Mouse (Mus musculus): ENCODE measurements at regions not wholly inside any gene's neighbourhood (a gene's known extent, or its start where the extent isn't known, plus 50 kb on each side); places are given as distances from the start of the nearest gene placed in this dataset.
"Not testable (repeated sequence)": the region's sequence is repeated elsewhere in the genome, so short reads cannot be mapped to it uniquely, and the experiment has no call there.

GRCm38 (mm10) chr10:56841973-56842372, 464.8 kb downstream of the Gja1 start:
- intact Hi-C loops (cut with DNase I), result loop anchor here (2.0 to 10.0 kb wide), 4 partner anchors 80 to 465 kb away; partner anchors contain the start of gene Gja1
- DNase-seq (ENCODE audit: low spot score), result no peak

- intact Hi-C loops (cut with DNase I), result no loop called here
- DNase-seq (ENCODE audit: low spot score), result no peak
These were observed 475.4 kb downstream of the Gja1 start for GRCm38 (mm10) chr10:56852484-56852883.

- intact Hi-C loops (cut with DNase I), result no loop called here
- no peak for DNase-seq (ENCODE audit: low spot score)
These were observed 479.1 kb downstream of the Gja1 start for GRCm38 (mm10) chr10:56856186-56856585.

GRCm38 (mm10) chr10:56879744-56880143, 502.6 kb downstream of the Gja1 start:
- intact Hi-C loops (cut with DNase I), result no loop called here
- no peak for DNase-seq (ENCODE audit: low spot score)

GRCm38 (mm10) chr10:56880154-56880591, 503.0 kb downstream of the Gja1 start:
- intact Hi-C loops (cut with DNase I), result no loop called here
- peak; percentile 51 for DNase-seq (ENCODE audit: low spot score)

GRCm38 (mm10) chr10:56884456-56885410, 507.6 kb downstream of the Gja1 start:
- intact Hi-C loops (cut with DNase I), result no loop called here
- no peak for DNase-seq (ENCODE audit: low spot score)

- intact Hi-C loops (cut with DNase I); DNase-seq (ENCODE audit: low spot score): not testable (repeated sequence)
These were observed 514.4 kb downstream of the Gja1 start for GRCm38 (mm10) chr10:56891530-56891929.

- intact Hi-C loops (cut with DNase I), result no loop called here
These were observed 515.6 kb downstream of the Gja1 start for GRCm38 (mm10) chr10:56892666-56893209.

GRCm38 (mm10) chr10:56893210-56893705, 516.1 kb downstream of the Gja1 start:
- DNase-seq (ENCODE audit: low spot score), result no peak
- intact Hi-C loops (cut with DNase I), result no loop called here

More at GRCm38 (mm10) chr10:56892666-56893209, 515.6 kb downstream of the Gja1 start:
- no peak for DNase-seq (ENCODE audit: low spot score)

- DNase-seq (ENCODE audit: low spot score), result no peak
- intact Hi-C loops (cut with DNase I), result no loop called here
These were observed 522.6 kb downstream of the Gja1 start for GRCm38 (mm10) chr10:56899640-56900274.

- DNase-seq (ENCODE audit: low spot score), result no peak
- intact Hi-C loops (cut with DNase I), result no loop called here
These were observed 523.8 kb downstream of the Gja1 start for GRCm38 (mm10) chr10:56900914-56901313.

GRCm38 (mm10) chr10:56912711-56913110, 535.6 kb downstream of the Gja1 start:
- no peak for DNase-seq (ENCODE audit: low spot score)
- intact Hi-C loops (cut with DNase I), result no loop called here

GRCm38 (mm10) chr10:56914103-56914502, 537.0 kb downstream of the Gja1 start:
- intact Hi-C loops (cut with DNase I), result no loop called here
- no peak for DNase-seq (ENCODE audit: low spot score)

- no peak for DNase-seq (ENCODE audit: low spot score)
- intact Hi-C loops (cut with DNase I), result no loop called here
These were observed 541.3 kb downstream of the Gja1 start for GRCm38 (mm10) chr10:56918412-56918811.

- peak; percentile 38 for DNase-seq (ENCODE audit: low spot score)
- intact Hi-C loops (cut with DNase I), result loop anchor here (5.0 kb wide), 1 partner anchor 79 kb away; no protein-coding TSS in a partner anchor
These were observed 543.9 kb downstream of the Gja1 start for GRCm38 (mm10) chr10:56920711-56921672.

GRCm38 (mm10) chr10:56935174-56935573, 551.0 kb upstream of the Hsf2 start:
- intact Hi-C loops (cut with DNase I), result no loop called here

GRCm38 (mm10) chr10:56941972-56942371, 544.2 kb upstream of the Hsf2 start:
- intact Hi-C loops (cut with DNase I), result no loop called here
- no peak for DNase-seq (ENCODE audit: low spot score)

More at GRCm38 (mm10) chr10:56935174-56935573, 551.0 kb upstream of the Hsf2 start:
- no peak for DNase-seq (ENCODE audit: low spot score)

- intact Hi-C loops (cut with DNase I), result no loop called here
- DNase-seq (ENCODE audit: low spot score), result no peak
These were observed 541.6 kb upstream of the Hsf2 start for GRCm38 (mm10) chr10:56944434-56945145.

- no peak for DNase-seq (ENCODE audit: low spot score)
- intact Hi-C loops (cut with DNase I), result no loop called here
These were observed 529.5 kb upstream of the Hsf2 start for GRCm38 (mm10) chr10:56956728-56957127.
